Mouse (Mus musculus): Measurements from ENCODE around the gene Fam98b.

DNA sequence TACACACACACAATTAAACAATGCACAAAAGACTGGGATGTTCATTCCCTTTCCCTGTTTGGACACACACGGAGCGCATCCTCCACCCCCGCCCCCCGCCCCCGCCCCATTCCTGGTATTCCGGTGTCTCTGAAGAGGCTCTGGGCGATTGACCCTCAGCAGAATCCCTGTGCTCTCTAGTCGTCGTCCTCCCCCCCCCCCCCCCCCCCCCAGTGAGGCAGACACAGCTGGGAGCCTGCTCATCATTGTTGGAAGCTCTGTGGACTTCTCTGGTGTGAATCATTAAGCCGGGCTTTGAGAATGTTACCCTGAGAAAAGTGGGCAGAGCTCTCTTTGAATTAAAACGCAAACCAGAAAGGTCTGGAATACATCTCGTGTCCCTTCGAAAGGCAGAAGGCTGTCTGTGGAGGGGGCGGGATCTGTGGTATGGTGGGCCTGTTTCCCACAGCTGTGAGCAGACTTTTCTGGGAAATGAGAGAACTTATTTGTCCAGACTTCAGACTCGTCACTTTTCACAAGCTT, 31.8 kb upstream of the Fam98b start:
- TF ChIP-seq CTCF (IDR thresholded peaks at IDR 0.05; ENCODE audit: low read depth, low read length) = no peak
- TF ChIP-seq POLR2A (IDR thresholded peaks at IDR 0.05; ENCODE audit: extremely low read depth, insufficient read depth, low read length) = no peak
